Mouse (Mus musculus) layer of hippocampus, adult 11-12 months (tissue): ENCODE measurements around the gene Ttc36.
A peak's percentile ranks its signal among the peaks of the same experiment; 100 is the strongest.
"Not testable (repeated sequence)": the region's sequence is repeated elsewhere in the genome, so short reads cannot be mapped to it uniquely, and the experiment has no call there.

ENCODE experiments used
- DNase-seq: peaks from one replicate; pipeline ENCODE4 v3.0.0; 2022; ENCODE audit warnings: low spot score

Ttc36 gene

GRCm38 (mm10) chr9:44772750-44773651 lies 29.9 kb downstream of the Ttc36 start:
- DNase-seq, result peak; percentile 96

GRCm38 (mm10) chr9:44772392-44772749 lies 30.5 kb downstream of the Ttc36 start:
- DNase-seq, result no peak

GRCm38 (mm10) chr9:44771376-44771775 lies 31.5 kb downstream of the Ttc36 start:
- no peak for DNase-seq

GRCm38 (mm10) chr9:44768029-44768394 lies 34.9 kb downstream of the Ttc36 start:
- DNase-seq, result not testable (repeated sequence)

GRCm38 (mm10) chr9:44767101-44768028 lies 35.5 kb downstream of the Ttc36 start, which contains the start of the genes Arcn1 and Ift46:
TSS of gene Arcn1 (minus strand) at chr9:44767845.
TSS of gene Ift46 (plus strand) at chr9:44767908.
- peak; percentile 78 for DNase-seq

GRCm38 (mm10) chr9:44760873-44761272 lies 42.0 kb downstream of the Ttc36 start:
- DNase-seq, result no peak
